Mouse (Mus musculus): ENCODE data around the gene Gm49337.

The Gm49337 gene

DNA sequence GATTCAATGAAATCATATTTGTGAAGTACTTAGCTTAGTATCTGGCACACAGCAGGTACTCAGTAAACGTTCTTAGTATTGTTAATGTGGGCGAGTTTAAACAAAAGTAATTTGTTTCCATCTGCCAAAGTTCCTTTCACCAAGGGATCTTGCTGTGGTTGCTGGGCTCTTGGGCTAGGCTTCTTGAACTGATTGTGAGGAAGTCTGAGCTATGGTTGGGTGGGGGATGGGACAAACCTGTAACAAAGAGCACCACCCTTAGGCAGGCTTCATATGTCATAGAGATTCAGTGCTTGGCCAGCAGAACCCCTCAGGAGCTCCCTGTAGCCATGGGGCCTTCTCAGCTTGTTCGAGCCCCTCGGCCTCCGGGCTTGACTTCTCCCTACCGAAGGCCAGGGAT is at the start of gene Gm49337, which contains the start of gene 1700042G07Rik:
Gm49337 (plus strand) TSS at position 313 of the 400 bp plus-strand sequence.
1700042G07Rik (plus strand) TSS at position 301 of the 400 bp plus-strand sequence.
- no peak for DNase-seq

DNA sequence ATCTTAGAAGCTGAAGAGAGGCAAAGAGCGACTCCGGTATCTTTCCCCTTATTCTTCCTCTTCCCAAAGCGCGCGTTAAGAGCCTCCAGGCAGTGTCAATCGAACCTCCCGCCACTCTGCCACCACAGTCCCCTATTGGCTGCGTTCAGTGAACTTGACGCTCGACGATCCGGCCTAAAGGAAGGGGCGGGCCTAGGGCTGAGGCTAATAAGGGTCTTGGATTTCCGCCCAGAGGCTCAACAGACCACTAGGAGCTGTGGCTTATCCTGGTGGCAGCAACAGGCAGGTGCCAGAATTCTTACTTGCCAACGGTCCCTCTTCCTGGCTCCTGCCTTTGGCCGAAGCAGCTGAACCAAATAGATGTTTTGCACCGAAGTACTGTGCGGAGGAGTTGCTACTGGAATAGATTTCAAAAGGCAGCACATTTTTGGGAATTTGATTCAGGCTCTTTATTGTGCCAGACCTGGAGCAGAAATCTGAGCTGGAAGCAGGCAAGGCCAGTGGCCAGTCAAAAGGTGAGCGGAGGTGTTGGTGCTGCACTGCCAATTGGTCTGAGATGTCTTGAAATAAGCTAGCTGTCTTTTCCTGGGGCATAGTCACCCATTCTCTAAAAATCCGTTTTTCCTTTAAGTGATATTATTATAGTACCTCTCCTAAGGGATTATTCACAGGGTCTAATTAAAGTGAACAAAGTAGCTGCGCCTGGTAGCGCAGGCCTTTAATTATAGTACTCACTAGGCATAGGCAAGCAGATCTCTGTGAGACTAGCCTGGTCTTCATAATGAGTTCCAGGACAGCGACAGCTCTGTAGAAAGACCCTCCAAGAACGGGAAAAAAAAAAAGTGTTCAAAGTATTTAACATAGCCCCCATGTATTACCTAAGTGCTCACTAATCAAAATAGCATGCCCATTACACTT is 49.3 kb upstream of the Gm49337 start, which contains the start of the genes Rad54l and Pomgnt1:
Rad54l (minus strand) TSS at position 89 of the 918 bp plus-strand sequence.
Pomgnt1 (plus strand) TSS at position 239 of the 918 bp plus-strand sequence.
- DNase-seq: peak; percentile 93

DNA sequence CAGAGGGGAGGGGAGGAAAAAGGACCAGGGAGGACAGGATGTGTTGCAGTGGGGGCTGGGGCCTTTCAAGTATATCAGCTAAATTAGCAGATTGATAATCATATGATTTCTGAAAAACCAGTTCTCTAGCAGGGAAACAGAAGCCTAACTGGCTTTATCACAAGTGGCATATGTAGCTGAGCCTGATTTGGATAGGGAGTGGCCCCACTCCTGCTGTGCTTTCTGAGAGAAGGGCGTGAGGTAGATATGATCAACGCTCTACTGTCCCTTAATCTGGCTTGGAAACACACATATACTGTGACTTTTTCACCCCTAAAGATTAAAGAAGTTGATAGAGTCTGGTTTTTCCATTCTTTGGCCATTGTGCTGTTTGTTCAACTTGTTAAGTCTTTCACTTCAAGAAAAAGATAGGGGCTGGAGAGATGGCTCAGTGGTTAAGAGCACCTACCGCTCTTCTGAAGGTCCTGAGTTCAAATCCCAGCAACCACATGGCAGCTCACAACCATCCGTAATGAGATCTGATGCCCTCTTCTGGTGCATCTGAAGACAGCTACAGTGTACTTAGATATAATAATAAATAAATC is 47.3 kb upstream of the Gm49337 start:
- no peak for DNase-seq

DNA sequence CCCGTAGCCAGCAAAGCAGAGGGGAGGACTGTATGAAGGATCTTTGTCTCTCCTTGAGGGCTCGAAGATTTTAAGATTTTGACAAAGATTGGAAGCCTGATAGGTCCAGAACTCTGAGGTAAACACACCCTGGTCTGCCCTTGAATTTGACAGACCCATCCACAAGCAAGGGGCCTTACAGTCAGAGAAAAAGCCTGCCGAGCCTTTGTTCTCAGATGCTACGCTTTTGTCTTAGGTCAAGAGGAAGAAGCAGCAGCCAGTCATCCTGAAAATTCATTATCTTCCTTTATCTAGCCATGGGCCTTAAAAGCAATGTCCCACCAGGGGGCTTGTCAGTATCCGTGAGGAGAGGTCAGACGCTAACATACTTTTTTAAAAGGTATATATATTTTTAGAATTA is 45.2 kb upstream of the Gm49337 start:
- no peak for DNase-seq

DNA sequence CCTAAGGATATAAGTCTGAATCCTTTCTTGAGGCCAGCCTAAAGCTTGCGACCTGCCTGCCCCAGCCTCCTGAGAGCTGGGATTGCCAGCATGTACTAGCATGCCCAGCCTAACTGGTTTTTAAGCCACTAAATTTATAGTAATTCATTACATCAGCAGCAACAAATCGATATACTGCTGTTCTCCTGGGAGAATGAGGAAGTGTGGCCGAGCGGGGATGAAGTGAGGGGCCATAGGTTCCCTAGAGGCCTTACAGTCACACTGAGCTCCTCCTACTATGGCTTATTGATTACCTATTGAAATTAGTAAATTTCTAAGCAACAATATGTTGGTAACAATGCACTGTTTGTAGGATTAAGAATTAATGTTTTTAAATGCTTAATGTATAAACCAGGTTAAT is 40.1 kb upstream of the Gm49337 start:
- no peak for DNase-seq

DNA sequence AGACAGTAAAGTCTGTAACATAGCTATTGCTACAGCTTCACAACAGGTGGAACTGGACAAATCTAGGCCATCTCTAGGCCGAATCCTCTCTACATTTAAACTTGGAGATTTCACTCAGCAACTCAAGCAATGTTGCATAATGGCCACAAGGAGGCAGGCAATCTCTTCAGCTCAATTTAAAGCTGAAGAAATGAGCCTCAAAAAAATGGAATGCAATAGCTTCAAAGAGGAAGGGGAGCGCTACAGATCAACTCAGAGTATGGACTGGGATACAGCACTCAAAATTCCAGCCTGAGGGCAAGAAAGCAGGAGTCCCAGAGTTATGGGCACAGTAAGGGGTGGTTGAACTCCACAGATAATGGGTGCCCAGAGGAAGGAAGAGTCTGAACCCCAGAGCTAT is 38.2 kb upstream of the Gm49337 start:
- DNase-seq: peak; percentile 34

DNA sequence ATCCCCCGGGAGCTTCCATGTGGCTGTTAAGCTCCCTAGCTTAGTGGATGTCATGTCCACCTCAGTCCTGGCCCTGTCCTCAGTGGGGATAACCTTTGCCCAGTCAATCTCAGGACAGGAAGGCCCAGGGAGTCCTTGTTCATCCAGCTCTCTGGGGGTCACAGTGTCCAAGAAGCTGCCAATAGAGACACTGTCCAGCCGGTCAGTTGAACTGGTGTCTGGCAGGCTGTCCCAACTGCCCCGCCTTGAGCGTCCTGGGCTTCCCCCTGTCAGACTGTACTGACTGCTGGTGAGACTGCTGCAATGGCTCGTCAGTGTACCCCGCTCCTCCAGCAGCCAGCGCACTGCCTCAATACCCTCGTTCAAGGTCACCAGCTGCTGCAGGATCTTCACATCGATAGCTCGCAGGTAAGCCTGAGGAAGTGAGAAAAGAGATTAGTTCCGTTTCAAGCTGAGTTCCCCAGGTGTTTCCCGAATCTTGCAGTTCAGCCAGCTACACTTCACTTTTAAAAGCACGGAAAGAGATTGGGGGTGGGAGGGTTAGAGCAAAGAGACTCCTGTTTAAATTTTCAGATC is 35.7 kb upstream of the Gm49337 start:
- DNase-seq: no peak

DNA sequence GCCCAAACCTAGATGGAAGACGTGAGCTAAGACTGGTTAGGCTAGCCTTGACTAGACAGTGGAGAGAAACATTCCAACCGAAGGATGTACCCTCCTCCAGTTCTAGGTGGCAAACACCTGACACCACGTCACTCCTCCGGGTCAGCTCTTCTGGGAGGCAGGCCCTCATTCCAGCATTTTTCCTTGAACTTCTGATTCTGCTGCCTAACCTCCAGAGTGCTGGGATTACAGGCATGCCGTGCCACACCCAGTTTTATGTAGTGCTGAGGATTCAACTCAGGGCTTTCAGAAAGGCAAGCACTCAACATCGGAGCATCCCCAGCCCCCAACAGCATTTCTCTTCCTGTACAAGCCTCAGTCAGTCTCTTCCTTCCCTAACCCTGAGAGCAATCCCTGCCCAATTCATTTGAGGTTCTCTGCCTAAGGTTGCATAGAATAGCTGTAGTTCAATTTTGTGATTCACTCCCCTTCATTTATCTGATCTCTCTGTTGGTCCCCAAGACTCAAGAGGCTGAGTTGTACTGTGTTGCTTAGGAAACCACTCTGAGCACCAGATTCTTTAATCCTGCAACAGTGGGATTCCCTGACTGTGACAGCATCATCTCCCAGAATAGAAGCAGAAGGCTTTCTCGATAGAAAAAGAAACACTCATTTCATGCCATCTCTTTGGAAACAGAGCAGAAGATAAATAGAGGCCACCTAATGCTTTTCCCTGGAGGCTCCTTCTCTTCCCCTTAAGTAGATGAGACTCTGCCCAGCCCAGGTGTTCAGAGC is 32.2 kb upstream of the Gm49337 start:
- no peak for DNase-seq

DNA sequence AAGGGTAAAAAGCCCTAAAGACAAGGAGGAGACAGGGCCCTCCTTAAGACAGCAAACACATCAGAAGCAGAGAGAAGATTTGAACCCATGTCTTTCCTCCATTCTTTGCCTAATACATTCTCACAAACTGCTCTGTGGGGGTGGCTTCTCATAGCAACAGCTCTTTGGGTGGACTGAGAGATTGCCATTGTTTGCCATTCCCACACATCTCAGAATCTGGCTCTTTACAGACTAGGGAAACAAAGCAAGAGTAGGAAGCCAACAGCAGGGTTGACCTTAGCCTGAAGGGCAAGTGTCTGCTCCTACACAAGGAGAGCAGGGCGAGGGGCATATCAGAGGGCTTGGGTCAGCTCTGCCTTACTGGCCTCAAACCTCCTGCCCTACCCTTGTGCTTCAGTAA is 31.4 kb upstream of the Gm49337 start:
- no peak for DNase-seq

DNA sequence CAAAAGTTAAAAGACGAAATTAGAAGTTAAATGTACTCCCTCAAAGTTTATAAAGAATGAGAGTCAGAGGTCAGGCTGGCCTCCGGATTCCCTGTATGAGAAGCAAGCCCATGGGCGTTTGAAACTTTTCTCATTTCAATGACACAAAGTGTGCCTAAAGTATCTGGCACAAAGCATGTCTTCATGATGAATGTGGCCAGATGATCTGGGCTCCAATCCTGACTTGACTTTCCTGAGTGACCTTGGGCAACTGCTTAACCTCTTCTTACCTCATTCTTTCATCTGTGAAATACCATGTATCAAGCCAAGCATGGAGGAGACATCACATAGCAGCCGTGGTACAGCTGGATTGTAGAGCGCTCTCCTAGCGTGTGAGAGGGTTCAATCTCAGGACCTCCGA is 30.9 kb upstream of the Gm49337 start:
- no peak for DNase-seq

DNA sequence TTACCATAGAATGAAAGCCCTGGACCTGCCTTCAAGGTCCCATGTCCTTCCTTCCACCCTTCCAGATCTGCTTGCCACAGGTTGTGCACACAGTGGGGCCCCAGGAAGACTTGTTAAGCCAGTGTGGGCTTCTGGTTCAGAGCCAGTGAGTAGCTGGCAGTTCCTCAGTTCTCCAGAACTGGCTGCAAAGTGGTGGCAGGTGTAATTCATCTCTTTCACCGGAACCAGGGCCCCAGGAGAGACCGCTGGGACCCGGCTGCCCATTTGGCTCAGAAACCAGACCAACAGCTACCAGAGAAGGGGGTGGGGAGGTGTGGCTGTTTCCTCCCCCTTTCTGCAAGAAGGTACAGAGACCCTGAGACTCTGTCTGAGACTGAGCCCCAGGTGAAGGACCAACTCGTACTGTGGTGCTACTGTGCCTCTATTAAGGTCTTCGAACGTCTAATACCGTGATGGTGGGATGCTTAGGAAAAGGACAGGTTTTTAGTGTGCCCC is 29.8 kb upstream of the Gm49337 start:
- DNase-seq: peak; percentile 41

DNA sequence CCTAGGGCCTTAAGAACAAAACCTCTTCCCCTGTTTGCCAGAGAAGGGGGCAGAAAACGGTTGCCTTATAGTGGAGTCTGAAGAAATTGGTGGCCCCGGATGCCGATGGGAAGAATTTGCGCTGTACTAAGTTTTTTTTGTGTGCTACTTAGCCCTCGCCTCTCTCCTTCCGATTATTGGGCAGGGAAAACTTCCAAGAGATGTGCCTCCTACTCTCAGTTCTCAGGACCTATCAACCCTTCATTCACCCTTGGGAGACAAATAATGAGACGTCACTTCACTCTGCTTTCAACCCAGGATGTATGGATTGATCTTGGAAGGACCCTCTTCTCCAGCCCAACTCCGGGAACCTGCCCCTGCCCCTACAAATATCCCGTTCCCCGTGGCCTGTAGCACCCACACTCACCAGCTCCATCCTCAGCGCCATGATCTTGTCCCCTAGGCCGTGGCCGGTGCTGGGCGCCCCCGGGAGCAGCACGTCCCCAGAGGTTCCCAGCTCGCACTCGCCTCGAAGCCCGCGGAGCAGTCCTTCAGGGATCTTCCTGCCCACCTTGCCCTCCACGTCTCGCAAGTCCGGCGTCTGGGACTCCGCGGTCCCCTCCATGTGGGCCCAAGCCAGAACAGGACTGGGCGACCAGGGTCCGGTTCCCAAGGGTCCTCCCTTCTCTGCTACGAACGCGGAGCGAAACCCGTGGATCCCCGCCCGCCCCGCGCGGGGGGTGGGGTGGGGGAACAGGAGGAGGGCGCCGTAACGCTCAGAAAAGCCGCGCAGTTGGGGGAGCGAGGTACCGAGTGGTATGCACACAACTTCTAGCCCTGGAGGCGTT is 29.1 kb upstream of the Gm49337 start:
- peak; percentile 75 for DNase-seq

DNA sequence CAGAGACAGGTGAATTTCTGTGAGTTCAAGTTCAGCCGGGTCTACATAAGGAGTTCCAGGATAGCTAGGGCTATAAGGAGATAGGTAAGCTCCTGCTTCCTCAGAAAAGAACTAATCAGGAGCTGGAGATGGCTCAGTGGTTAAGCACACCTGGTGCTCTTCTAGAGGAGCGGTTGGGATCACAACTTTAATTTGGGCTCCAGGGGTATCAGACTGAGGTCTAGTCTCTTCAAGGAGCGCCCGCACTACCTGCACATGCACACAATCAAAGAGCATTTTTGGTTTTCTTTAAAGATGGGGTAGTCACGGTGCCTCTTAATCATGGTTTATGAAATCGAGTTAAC is 23.4 kb upstream of the Gm49337 start:
- DNase-seq: no peak

DNA sequence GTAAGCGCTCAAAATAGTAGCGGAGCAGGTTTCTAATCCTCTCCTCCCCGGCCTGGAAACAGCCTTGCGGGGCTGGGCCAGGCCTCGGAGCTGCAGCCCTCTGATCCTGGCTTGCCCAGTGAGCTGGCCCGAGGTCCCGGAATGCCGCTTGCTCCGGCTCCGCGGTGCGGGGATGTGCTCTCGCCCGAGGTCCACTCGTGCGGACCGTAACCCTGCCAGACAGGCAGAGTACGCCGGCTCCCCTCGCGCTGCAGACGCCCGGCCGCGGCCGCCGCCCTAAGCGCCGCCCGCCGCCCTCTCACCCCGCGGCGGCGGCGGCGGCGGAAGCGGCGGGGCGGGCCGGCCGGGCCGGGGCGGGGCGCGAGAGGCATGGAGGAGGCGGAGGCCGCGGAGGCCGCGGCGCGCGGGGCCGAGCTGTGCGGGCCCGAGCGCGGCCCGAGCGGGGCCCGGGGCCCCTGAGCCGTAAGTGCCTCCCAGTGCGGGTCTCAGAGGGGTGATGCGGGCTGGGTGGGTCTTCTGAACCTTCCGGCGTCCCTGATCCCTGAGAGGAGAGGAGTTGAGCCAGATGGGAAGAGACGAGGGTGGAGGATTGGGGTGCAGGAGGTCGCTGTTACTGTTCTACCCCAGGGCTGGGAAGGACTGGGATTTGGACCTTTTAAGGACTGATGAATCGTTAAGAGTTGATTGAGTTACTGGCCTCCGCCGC is 22.9 kb upstream of the Gm49337 start:
- peak; percentile 69 for DNase-seq

DNA sequence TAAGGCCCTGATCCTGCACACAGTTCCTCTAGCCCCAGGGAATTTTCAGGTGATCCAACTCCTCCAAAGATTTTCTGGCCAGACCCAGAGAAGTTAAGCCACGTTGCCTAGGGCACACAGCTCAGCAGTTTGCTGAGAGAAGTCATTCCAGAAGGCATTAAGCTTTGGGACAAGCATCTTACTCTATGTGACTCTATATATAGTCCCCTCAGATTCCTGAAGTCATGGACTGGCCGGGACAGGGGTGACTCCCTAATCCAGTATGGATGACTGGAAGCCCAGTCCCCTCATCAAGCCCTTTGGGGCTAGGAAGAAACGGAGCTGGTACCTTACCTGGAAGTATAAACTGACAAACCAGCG is 22.3 kb upstream of the Gm49337 start:
- DNase-seq: no peak

DNA sequence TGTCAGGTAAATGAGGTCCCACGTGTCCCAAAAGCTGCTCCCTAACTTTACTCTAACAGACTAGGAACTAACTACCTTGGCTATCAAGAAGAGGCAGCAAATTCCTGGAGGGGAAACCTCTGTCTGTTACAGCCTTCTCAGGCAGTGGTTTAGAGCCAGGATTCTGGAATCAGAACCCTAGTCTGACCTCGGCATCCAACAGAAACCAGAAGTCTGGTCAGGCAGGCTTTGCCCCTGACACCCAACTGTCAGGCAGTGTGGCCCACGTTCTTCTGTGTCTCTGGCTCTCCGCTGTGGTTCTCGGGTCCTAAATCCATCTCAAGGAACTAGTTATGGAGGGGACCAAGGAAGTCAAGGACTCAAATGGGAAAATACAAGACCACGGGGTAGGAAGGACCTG is 21.9 kb upstream of the Gm49337 start, which contains the start of gene Lurap1:
Lurap1 (minus strand) TSS at position 101 of the 400 bp plus-strand sequence.
- DNase-seq: no peak

DNA sequence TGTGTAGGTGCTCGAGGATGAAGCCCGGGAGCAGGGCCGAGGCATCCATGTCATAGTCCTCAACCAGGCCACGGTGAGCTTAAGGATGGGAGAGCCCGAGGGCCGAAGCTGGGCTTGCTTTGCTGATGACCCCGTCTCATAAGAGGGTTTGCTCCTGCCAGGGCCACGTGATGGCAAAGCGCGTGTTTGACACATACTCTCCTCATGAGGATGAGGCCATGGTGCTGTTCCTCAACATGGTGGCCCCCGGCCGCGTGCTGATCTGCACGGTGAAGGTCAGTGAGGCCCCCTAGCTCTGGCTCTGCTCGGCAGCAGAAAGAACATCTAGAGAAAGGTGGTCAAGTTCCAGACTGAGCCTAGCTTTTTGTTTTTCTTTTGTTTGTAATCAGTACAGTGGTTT is 20.5 kb upstream of the Gm49337 start:
- DNase-seq: no peak

DNA sequence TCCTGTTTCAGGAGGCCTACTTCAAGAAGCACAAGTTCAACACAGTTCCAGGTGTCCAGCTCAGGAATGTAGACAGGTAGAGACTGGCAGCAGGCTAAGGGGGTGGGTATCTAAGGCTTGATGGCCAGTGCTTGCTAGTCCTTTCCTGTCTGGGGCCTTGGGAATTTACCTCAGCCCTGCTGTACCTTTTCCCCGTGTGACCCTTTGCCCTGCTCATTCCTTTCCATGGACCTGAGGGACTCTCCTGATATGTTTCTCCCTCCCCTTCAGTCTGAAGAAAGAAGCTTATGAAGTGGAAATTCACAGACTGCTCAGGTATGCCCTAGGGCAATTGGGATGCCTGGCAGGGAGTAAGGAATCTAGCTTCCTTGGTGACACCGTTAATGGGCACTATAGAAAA is 15.3 kb upstream of the Gm49337 start:
- DNase-seq: no peak

DNA sequence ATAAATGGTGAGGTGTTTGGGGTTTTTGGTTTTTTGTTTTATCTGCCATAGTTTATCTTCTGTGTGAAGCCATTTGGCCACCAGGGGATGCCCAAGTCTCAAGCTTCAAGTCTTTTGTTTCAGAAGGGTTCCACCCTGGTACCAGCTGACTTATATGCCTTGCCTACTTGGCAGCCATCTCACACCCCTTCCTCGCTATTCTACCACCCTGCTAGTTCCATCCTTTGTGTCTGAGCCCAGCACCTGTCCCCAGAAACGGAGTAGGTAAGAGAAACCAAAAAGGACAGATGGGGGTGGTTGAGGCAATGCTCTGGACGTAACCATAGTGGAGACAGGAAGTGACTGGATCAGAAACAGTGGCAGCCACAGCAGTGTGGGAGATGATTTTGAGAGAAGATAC is 13.3 kb upstream of the Gm49337 start:
- peak; percentile 76 for DNase-seq

DNA sequence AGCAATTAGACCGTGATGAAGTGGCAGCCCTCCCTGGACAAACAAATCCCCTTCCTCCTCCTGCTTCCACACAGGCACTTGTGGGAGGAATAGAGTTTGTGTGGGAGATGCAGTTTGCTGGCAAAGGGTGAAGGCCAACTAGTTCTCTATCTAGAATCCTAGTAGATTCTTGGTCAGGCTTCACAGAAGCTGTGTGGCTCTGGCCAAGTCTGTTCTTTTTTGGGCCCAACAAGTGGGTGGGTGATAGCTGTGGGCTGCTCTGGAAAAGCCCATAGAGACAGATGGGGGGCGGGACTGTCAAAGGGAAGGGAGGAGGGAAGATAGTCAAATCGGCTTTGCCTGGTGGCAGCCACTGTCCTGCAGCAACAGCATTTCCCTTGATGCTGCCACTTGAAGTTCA is 12.4 kb upstream of the Gm49337 start:
- DNase-seq: no peak

DNA sequence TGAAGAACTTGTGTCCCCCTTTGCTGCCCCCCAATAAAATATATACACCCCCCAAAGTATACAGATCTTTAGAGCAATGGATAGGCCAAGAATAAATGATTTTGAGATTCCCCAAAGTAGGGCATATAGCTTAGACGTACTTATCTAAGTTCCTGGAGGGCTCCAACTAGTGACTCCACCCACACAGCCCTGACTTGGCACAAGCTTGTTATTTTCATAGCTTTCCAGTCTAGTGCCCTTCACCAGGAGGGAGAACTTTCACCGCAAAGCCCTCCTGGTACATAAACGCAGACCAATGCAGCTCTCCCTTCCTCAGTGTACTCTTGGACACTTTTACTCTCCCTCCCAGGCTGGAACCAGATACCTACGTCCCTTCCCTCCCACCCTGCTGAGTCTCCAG is 11.0 kb upstream of the Gm49337 start:
- peak; percentile 64 for DNase-seq
